ENCODE assay signal across 20 mouse cellular contexts in genomic region chr2:73530487-73530886, GRCm38 (mm10). TPM values are rescaled to one million over a fixed set of nuclear protein-coding genes. Genes with fewer than 3 reads are reported as not detected.
DNase-seq lines count a peak whose midpoint lies in the region; ATAC-seq and TF ChIP-seq lines count a peak whose summit lies in the region.
"Had no signal": no experiment of that assay in that cellular context is flagged by ENCODE, and none has a peak within 500 bp of the region (broad histone marks: within the 10 kb centered on the region; RNA-seq: fewer than 3 reads in every experiment).

No protein-coding gene starts in this region.

- H3K27me3 ChIP-seq in lung, postnatal 0 days (replicated peaks; ENCODE audit: insufficient read depth, low read length), result no peaks in the 10 kb centered on the region
- H3K27me3 ChIP-seq in liver, embryonic 12.5 days (replicated peaks), result peaks cover 23% of the 10 kb centered on the region
- H3K27me3 ChIP-seq in myocyte (ENCODE audit: control insufficient read depth, insufficient read depth, insufficient read length), result no peaks in the 10 kb centered on the region

- TF ChIP-seq EP300 in lung, postnatal 0 days (IDR thresholded peaks at IDR 0.05), result no peak

- H3K27ac ChIP-seq in lung, postnatal 0 days (ENCODE audit: low read length), result no peak overlapping the region
- H3K27ac ChIP-seq in liver, embryonic 12.5 days, result peak overlapping the region; percentile 16
- H3K27ac ChIP-seq: hindbrain, postnatal 0 days; neural tube, embryonic 15.5 days had no signal

- peaks cover 3% of the 10 kb centered on the region; the same call in 1 of the 2 replicates for H3K4me1 ChIP-seq in lung, postnatal 0 days (ENCODE audit: insufficient read depth, low read depth, low read length)
- H3K4me1 ChIP-seq in lung, adult 2 months (ENCODE audit: control insufficient read depth, insufficient read depth, low read length), result peaks cover 9% of the 10 kb centered on the region
- peaks cover 56% of the 10 kb centered on the region for H3K4me1 ChIP-seq in liver, embryonic 12.5 days

- peaks cover 35% of the 10 kb centered on the region for H3K79me2 ChIP-seq in myocyte (ENCODE audit: control insufficient read depth, insufficient read depth)

- H3K4me3 ChIP-seq in lung, postnatal 0 days (ENCODE audit: low read depth, low read length), result no peak overlapping the region
- H3K4me3 ChIP-seq in lung, adult 2 months (replicated peaks; ENCODE audit: extremely low read depth, low read depth, low read length), result no peak overlapping the region
- no peak overlapping the region for H3K4me3 ChIP-seq in liver, embryonic 12.5 days
- peak overlapping the region; percentile 62 for H3K4me3 ChIP-seq in myocyte

- peak; percentile 29 for DNase-seq in lung, postnatal 0 days (ENCODE audit: low spot score)
- DNase-seq in lung, adult 2 months, result no peak
- DNase-seq in c-Kit-positive CD71-positive TER-119-negative erythroid progenitor cells, embryonic 14.5 days (ENCODE audit: low read depth), result peak; percentile 44
- DNase-seq in adipocyte (ENCODE audit: low spot score), result no peak
- DNase-seq in frontal cortex, postnatal 14 days (ENCODE audit: low spot score in 2 of 2), result no peak
- DNase-seq: adrenal gland, adult 2 months; cerebellum, adult 2 months; gastrocnemius, postnatal 25 days; heart, postnatal 10 days; kidney, adult 9 months; lung, postnatal 14 days; thymus, adult 2 months had no signal

- H3K9me3 ChIP-seq in lung, postnatal 0 days (ENCODE audit: low read length), result no peaks in the 10 kb centered on the region
- H3K9me3 ChIP-seq in liver, embryonic 12.5 days (replicated peaks), result no peaks in the 10 kb centered on the region
- H3K9me3 ChIP-seq: embryonic facial prominence, embryonic 10.5 days; heart, embryonic 10.5 days; neural tube, embryonic 15.5 days had no signal

- no peaks in the 10 kb centered on the region for H3K36me3 ChIP-seq in lung, postnatal 0 days (ENCODE audit: insufficient read depth, low read length)
- no peaks in the 10 kb centered on the region for H3K36me3 ChIP-seq in liver, embryonic 12.5 days
- H3K36me3 ChIP-seq in myocyte (ENCODE audit: control insufficient read depth, insufficient read depth), result no peaks in the 10 kb centered on the region
- H3K36me3 ChIP-seq: neural tube, embryonic 15.5 days had no signal

- 60% methylated on average over 5 of the region's 5 CpGs for WGBS in lung, postnatal 0 days
- WGBS in lung, adult 2 months, result 76% methylated on average over 5 of the region's 5 CpGs
- WGBS in liver, embryonic 12.5 days (ENCODE audit: insufficient replicate concordance), result 40% methylated on average over 5 of the region's 5 CpGs

- H3ac ChIP-seq in myocyte (ENCODE audit: control insufficient read depth, insufficient read length), result no peak overlapping the region

- no peak overlapping the region for H3K4me2 ChIP-seq in lung, postnatal 0 days (replicated peaks; ENCODE audit: low read depth, low read length)
- peak overlapping the region; percentile 96 for H3K4me2 ChIP-seq in liver, embryonic 12.5 days
- H3K4me2 ChIP-seq in myocyte (ENCODE audit: low read depth), result peak overlapping the region; percentile 92

- TF ChIP-seq POLR2A in lung, adult 2 months (IDR thresholded peaks at IDR 0.05; ENCODE audit: borderline replicate concordance, extremely low read depth, low read depth, low read length), result no peak
- TF ChIP-seq POLR2A in myocyte (IDR thresholded peaks at IDR 0.05; ENCODE audit: insufficient read length, low read depth), result no peak

- no peak for ATAC-seq in lung, postnatal 0 days
- ATAC-seq in liver, embryonic 12.5 days, result peak; percentile 67

- H3K9ac ChIP-seq in lung, postnatal 0 days (replicated peaks; ENCODE audit: low read depth), result no peak overlapping the region
- H3K9ac ChIP-seq in liver, embryonic 12.5 days, result no peak overlapping the region
- H3K9ac ChIP-seq: neural tube, embryonic 15.5 days had no signal

- TF ChIP-seq CTCF in lung, postnatal 0 days (IDR thresholded peaks at IDR 0.05), result no peak
- no peak for TF ChIP-seq CTCF in lung, adult 2 months (IDR thresholded peaks at IDR 0.05; ENCODE audit: insufficient read depth, low read length)

TF ChIP-seq in myocyte, 11 proteins besides CTCF, POLR2A, EP300 and RAD21:
- TF ChIP-seq SRF (IDR thresholded peaks at IDR 0.05; ENCODE audit: control insufficient read depth, insufficient read length, low read depth) (no peak), E2F4 (IDR thresholded peaks at IDR 0.05; ENCODE audit: insufficient read depth) (no peak), MYOG (IDR thresholded peaks at IDR 0.05; ENCODE audit: control insufficient read depth in 1 of 3, insufficient read depth in 1 of 3, insufficient read length in 2 of 3, low read depth in 2 of 3) (no peak), TCF3 (IDR thresholded peaks at IDR 0.05; ENCODE audit: insufficient read length, low read depth) (no peak), MAX (IDR thresholded peaks at IDR 0.05; ENCODE audit: low read depth) (no peak), MYOD1 (IDR thresholded peaks at IDR 0.05; ENCODE audit: control insufficient read depth in 1 of 3, insufficient read length in 2 of 3, low read depth in 2 of 3) (no peak), TCF12 (IDR thresholded peaks at IDR 0.05; ENCODE audit: insufficient read depth, poor library complexity, severe bottlenecking) (no peak)
TF ChIP-seq in myocyte: peak in this region for 0.

RNA-seq across cellular contexts. Expression of gene Wipf1, which starts 1.0 kb away (rescaled TPM):
- polyA plus RNA-seq in lung, postnatal 0 days (2015; fragmentation: Nextera tagmentation; extraction: Ambion mirVana), result 9.5 and 9.6 TPM in 2 replicates
- polyA plus RNA-seq in lung, adult 2 months (2012; rRNA removed), result 23.1 and 23.8 TPM in 2 replicates
- 5.7 and 6.1 TPM in 2 replicates for polyA plus RNA-seq in liver, embryonic 12.5 days (2016; fragmentation: Nextera tagmentation; extraction: Ambion mirVana)
- polyA plus RNA-seq in myocyte (2012; fragmentation: generic; extraction: Trizol), result 13.7 TPM

RNA-seq across cellular contexts. Expression of gene Chrna1, which starts 49.7 kb away (rescaled TPM):
- polyA plus RNA-seq in lung, postnatal 0 days (2015; fragmentation: Nextera tagmentation; extraction: Ambion mirVana), result 0.07 and 0.12 TPM in 2 replicates
- 0.66 TPM in 1 of 2 replicates, not detected in the other for polyA plus RNA-seq in lung, adult 2 months (2012; rRNA removed)
- polyA plus RNA-seq in liver, embryonic 12.5 days (2016; fragmentation: Nextera tagmentation; extraction: Ambion mirVana), result 0.29 and 0.50 TPM in 2 replicates
- polyA plus RNA-seq in myocyte (2012; fragmentation: generic; extraction: Trizol), result 391 TPM
- polyA plus RNA-seq: large intestine, adult 2 months; urinary bladder, adult 2 months had no signal

Comparison
In these comparisons a context has a peak if more than half of its experiments do, and no peak if none do; other contexts are left out.
1. DNase-seq: peak in lung, postnatal 0 days (single experiment) and c-Kit-positive CD71-positive TER-119-negative erythroid progenitor cells, embryonic 14.5 days (single experiment); none in lung, adult 2 months (single experiment), adipocyte (single experiment) and frontal cortex, postnatal 14 days (0 of 2).
2. RNA of gene Chrna1, which starts 49.7 kb away (polyA plus RNA-seq): 391 TPM in myocyte (single experiment); 0.66 TPM in lung, adult 2 months, 0.29 to 0.50 TPM in liver, embryonic 12.5 days and 0.07 to 0.12 TPM in lung, postnatal 0 days; every median in the first group is over 100 times any median in the second.